Mouse (Mus musculus) c-Kit-positive CD71-negative TER-119-negative erythroid progenitor cells, embryonic 14.5 days (primary cell): ENCODE measurements at regions not wholly inside any gene's neighbourhood (a gene's known extent, or its start where the extent isn't known, plus 50 kb on each side); places are given as distances from the start of the nearest gene placed in this dataset.

Source experiments
- DNase-seq: peaks from one replicate; pipeline ENCODE4 v3.0.0-alpha.2; 2013; ENCODE audit warnings: low read depth

GRCm38 (mm10) chr19:14789992-14790391 lies 192.1 kb upstream of the Tle4 start:
- no peak for DNase-seq

GRCm38 (mm10) chr19:14788630-14789029 lies 190.8 kb upstream of the Tle4 start:
- DNase-seq, result no peak

- DNase-seq, result no peak
These were observed 189.0 kb upstream of the Tle4 start for GRCm38 (mm10) chr19:14786868-14787267.

DNA sequence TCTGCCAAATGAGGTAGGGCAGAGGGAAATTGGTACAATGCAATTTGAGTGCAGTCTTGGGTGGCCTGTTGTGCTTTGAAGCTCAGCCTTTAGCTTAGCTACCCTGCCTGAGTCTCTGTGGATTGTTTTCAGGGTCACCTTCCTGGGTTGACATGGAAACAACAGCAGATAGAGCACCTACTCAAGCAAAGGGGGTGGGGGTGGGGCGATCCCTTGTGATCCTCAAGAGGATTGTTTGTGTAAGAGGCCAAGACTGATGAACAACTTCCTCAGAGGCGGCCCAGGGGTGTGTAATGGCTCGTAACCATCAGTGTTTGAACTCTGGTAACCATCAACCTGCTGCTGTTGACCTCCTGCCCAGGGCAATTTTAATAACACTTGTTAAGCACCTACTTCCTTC lies 187.8 kb upstream of the Tle4 start:
- no peak for DNase-seq

- DNase-seq, result no peak
These were observed 179.9 kb upstream of the Tle4 start for GRCm38 (mm10) chr19:14777709-14778108.

DNA sequence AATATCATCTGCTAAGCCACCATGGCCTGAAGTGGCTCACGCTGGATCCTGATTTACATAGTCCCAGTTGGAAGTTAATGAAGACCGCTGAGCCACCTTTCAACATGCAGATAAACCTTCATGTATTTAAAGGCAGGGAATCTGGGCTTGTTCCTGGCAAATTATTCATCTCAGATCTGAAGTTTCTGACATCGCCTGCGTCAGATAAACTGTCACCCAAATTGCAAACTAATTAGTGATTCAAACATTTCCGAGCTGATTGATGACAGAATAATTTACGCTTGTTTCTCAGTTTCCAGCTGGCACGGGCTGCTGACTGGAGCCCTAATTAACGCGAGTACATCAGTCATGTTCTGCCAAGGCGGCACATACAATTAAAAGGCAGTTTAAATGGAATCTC lies 179.3 kb upstream of the Tle4 start:
- DNase-seq, result no peak

DNA sequence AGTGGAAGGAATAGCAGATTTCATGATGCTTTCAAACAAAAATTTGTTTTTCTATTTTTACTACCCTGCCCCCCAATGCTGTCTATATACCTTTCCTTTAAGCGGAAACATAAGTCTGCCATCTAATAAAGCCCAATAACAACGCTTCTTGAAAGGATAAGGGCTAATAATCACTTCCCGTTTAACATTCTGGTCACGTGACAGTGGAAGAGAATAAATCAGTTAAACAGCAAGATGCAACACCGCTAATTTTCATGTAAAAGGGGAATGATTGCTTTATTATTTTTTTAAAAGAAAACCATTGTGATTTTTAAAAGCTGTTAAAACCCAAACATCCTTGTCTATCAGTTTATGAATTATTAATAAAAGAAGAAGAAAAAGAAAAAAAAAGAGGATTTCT lies 178.9 kb upstream of the Tle4 start:
- no peak for DNase-seq

- DNase-seq, result no peak
These were observed 174.9 kb upstream of the Tle4 start for GRCm38 (mm10) chr19:14772794-14773193.

DNA sequence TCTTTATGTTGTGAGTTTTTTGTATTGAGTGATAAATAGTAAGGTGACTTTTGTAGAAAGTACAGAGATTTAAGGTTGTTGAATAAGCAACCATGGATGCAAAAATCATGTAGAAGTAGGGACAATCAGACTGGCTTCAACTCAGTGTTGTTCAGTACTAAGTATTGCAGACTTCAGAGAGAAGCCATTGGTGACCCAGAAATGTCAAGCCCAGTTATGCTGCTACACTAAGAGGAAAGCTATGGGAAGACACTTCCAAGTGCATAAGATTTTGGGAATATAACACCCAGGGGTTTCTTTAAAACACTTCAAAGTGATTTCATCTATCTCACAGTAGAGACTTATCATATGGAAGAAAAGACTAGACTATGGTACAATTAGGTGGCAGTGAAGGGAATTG lies 154.8 kb upstream of the Tle4 start:
- DNase-seq, result no peak

DNA sequence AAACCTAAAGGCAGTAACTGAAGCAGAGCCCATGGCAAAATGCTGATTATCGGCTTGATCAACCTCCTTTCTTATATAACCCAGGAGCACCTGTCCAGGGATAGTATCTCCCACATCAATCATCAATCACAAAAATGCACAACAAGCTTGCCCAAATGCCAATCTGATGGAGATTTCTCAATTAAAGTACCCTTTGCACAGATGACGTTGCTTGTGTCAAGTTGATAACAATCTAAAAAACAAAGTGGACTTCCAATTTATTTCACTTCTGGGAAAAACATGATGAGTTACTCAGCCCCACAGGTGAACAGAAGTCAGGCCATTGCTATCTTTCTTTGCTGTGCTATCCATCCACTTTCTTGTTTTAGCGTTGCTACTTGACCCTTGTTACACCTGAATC lies 144.5 kb upstream of the Tle4 start:
- no peak for DNase-seq

DNA sequence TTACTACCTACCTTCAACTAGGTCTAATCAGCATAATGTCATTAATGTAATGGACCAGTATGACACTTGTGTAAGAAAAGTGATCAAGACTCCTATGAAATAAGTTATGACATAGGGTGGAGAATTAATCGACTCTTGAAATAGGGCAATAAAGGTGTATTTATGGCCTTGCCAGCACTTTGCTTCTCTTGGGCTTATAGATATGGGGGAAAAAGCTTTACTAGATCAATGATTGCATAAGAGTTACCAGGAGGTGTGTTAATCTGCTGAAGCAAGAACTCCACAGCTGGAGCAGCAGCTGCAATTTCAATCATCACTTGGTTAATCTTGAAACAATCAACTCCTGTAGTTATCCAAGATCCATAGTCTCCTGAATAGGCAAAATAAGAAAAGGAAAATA lies 143.1 kb upstream of the Tle4 start:
- DNase-seq, result no peak

DNA sequence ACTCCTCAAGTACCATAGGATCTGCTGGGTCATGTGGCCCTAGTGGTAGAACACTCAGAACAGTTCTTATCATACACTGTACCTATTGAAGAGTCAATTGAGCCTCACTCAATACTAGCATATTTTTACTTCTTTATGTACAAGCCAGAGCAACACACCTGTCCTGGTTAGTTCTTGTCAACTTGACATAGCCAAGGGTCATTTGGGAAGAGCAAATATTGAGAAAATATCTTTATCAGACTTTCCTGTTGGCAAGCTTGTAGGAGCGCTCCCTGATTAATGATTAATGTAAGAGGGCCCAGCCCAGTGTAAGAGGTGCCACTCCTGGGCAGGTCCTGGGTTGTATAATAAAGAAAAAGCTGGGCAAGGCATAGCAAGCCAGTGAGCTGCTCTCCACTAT lies 142.3 kb upstream of the Tle4 start:
- DNase-seq, result no peak

DNA sequence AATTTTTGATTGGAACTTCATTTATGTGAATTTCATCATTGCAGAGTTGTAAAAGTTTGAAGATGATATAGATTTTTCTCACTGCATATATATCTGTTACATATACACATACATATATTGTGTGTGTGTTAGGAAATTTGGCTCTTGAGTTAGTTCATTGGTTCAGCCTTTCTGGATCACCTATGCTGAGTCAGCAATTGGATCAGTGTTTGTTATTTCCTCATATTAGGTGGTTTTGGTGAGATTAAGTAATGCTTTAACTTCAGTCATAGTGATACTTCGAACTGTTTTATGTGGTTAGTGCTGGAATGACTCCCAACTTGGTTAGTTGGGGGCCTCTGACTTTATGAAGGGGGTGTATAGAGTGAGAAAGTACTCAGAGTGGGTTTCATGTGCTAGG lies 138.7 kb upstream of the Tle4 start:
- no peak for DNase-seq

DNA sequence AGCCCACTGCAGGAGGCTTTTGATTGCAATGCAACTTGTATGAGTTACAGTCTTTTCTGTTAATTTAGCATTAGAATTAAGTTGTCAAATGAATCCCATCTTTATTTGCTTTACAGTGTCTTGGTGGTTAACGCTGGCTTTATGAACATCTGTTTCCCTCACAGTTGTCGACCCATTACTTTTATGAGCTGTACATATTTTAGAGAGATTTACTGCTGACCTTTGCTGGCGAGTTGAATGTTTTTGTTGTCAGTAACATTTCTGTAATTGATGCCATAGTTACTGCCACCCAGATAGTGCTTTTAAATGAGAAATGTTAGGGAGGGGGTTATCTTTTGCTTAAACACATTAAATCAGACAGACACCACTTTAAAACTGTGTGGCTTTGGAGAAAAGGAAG lies 127.5 kb upstream of the Tle4 start:
- no peak for DNase-seq

GRCm38 (mm10) chr19:14724637-14725036 lies 126.8 kb upstream of the Tle4 start:
- no peak for DNase-seq

DNA sequence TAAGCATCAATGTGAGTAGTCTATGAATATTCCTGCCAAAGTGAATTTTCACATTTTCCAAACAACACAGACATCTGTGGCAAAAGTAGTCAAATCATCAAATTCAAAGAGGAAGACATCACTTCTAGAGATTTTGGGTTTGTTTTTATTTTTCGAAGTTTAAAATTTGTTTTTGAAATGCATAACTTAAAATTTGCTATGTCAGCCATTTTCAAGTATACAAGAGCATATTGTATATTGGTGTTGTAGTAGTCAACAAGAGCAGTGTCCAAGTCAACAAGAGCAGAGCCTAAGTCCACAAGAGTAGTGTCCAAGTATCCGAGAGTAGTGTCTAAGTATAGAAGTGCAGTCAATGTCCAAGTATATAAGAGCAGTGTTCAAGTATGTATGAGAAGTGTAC lies 107.9 kb upstream of the Tle4 start:
- no peak for DNase-seq

GRCm38 (mm10) chr19:14701116-14701515 lies 103.3 kb upstream of the Tle4 start:
- no peak for DNase-seq

DNA sequence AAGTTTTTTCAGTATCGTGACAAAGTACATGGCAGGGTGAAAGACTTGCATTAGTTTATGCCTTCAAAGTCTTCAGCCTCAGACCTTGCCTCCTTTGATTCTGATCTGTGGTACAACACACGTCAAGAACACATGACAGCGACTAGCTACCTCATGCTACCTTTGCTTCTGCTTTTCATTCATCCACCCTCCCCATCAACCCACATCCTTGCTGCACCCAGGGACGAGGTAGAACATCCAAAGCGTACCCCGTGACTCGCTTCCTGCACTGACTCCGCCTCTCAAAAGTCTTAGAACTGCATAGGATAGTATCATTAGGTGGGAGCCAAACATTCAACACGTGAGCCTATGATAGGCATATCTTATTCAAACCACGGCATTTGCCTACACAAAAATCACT lies 97.5 kb upstream of the Tle4 start:
- DNase-seq, result no peak

DNA sequence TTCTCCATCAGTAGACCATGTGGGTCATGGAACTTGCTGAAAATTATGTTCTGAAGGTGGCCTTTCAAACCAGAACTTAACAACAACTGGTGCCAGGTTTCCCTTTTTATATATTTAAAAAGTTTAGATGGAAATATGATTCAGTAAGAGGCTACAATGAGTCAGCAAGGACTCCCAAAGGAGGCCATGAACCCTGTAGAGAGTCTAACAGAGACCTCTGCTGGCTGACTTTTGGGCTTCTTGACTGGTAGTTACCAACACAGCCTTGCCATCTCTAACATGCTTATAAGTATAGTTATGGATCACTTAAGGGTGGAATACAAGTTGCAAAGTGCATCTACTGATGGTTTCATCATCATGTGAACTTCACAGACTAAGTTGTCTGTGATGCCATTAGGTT lies 94.3 kb upstream of the Tle4 start:
- DNase-seq, result no peak

DNA sequence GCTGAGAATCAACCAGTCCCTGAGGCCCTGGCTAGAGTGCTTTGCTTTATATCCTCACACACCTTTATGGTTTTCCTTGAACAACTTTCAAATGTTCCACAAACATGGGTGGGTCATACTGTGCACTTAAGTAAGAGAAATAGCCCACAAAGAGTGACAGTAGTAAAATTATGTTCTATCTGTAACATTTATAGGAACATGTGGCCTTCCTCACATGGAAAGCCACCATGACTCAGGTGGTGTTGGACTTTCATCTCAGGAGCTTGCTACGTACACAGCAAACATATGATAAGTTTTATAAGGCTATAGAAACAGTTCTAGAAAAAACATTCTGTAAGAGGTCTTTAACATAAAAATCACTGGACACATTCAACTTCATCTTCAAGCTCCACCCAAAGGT lies 87.8 kb upstream of the Tle4 start:
- DNase-seq, result no peak

DNA sequence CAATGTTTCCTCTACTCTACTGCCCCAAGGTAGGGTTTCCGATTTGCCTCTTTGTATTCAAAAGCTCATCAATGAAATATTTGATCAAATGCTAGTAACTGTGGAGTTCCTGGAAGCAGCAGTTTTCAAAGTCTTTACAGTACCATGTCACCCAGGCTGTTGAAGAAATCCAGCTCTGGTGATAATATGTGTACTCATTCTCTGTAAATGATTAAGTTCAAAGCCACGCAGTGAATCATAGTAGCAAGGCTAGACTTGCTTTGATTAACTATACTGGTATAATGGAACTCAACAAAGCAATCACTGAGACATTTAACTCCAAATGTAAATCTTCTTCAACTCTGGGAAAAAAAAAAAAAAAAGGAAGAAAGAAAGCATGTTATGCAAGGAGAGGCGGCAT lies 86.8 kb upstream of the Tle4 start:
- DNase-seq, result no peak

GRCm38 (mm10) chr19:14681306-14681705 lies 83.5 kb upstream of the Tle4 start:
- DNase-seq, result no peak

DNA sequence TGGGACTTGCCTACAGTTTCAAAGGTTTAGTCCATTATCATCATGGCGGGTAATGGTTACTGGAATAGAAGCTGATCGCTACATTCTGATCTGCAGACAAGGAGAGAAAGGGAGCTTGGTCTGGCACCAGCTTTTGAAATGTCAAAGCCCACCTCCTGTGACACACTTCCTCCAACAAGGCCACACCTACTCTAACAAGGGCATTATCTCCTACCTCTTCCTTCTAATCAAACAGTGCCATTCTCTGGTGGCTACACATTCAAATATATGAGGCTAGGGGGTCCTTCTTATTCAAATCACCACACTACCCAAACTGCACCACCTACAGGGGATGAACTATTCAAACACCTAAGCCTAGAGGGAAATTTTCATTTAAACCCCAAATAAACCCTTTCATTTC lies 81.9 kb upstream of the Tle4 start:
- no peak for DNase-seq

DNA sequence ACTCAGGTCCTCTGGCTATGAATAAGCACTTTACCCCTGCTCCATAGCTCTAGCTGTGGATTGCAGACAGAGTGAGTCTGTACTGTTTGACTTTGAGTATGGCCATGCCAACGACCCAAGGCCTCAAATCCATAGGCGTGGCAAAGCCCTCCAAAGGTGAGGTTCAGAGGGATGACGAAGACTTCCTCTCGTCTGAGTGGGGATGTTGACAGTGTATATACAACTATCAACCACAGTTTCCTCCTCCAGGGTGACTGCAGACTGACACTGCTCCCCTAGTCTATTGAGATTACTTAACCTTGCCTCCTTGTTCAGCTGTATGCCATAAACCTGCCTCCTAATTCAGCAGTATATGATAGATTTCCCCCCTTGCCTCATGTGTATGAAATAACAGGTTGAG lies 80.7 kb upstream of the Tle4 start:
- DNase-seq, result no peak

GRCm38 (mm10) chr19:14676929-14677328 lies 79.1 kb upstream of the Tle4 start:
- DNase-seq, result no peak

GRCm38 (mm10) chr19:14670821-14671104 lies 72.9 kb upstream of the Tle4 start:
- DNase-seq, result no peak
